ENCODE assay signal across 12 mouse cellular contexts in the genomic region with DNA sequence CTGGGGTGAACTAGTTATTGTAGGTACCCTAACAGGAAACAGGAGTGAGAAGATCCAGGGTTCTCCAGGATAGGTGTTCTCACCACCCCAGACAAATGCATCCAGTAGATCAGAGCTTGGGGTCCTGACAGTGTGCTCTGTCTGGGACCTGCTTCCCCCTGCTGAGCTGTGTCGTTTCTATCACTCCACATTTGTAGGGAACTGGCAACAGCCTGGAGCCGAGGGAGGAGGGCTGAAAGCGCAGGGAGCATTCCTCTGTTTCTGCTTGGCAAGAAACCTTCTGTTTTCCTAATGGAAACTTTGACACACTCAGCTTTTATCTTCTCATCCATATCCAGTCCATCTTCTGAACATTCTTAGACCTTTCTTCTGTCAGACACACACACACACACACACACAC. TPM values are rescaled to one million over a fixed set of nuclear protein-coding genes. Genes with fewer than 3 reads are reported as not detected.
A peak's percentile ranks its signal among the peaks of the same experiment; 100 is the strongest.
DNase-seq lines count a peak whose midpoint lies in the region; ATAC-seq and TF ChIP-seq lines count a peak whose summit lies in the region.
"Had no signal": no experiment of that assay in that cellular context is flagged by ENCODE, and none has a peak within 500 bp of the region (broad histone marks: within the 10 kb centered on the region; RNA-seq: fewer than 3 reads in every experiment).

No protein-coding gene starts in this region.

- intact Hi-C loops in gastrocnemius, adult 2 months (cut with DNase I): no loop called here
- intact Hi-C loops in left cerebral cortex, postnatal 4 days (cut with DNase I): no loop called here

- no peaks in the 10 kb centered on the region for H3K36me3 ChIP-seq in midbrain, embryonic 15.5 days (replicated peaks)
- H3K36me3 ChIP-seq: liver, embryonic 12.5 days had no signal

- H3K27me3 ChIP-seq in midbrain, embryonic 15.5 days (replicated peaks): no peaks in the 10 kb centered on the region
- H3K27me3 ChIP-seq: liver, embryonic 12.5 days had no signal

- no peak overlapping the region for H3K9ac ChIP-seq in midbrain, embryonic 15.5 days
- H3K9ac ChIP-seq: liver, embryonic 12.5 days had no signal

- peak overlapping the region; percentile 50; the same call in 1 of the 2 replicates for H3K27ac ChIP-seq in gastrocnemius, adult 2 months
- no peak overlapping the region for H3K27ac ChIP-seq in midbrain, embryonic 15.5 days
- H3K27ac ChIP-seq: liver, embryonic 12.5 days had no signal

- H3K4me2 ChIP-seq in midbrain, embryonic 15.5 days: no peak overlapping the region
- H3K4me2 ChIP-seq: liver, embryonic 12.5 days had no signal

- H3K4me3 ChIP-seq in gastrocnemius, adult 2 months: no peak overlapping the region
- H3K4me3 ChIP-seq in midbrain, embryonic 15.5 days: no peak overlapping the region
- H3K4me3 ChIP-seq: liver, embryonic 12.5 days had no signal

- H3K9me3 ChIP-seq in midbrain, embryonic 15.5 days: no peaks in the 10 kb centered on the region
- H3K9me3 ChIP-seq: liver, embryonic 12.5 days had no signal

- WGBS in midbrain, embryonic 15.5 days: 48% methylated on average over 3 of the region's 3 CpGs

- H3K4me1 ChIP-seq in midbrain, embryonic 15.5 days: no peaks in the 10 kb centered on the region
- H3K4me1 ChIP-seq: liver, embryonic 12.5 days had no signal

- no peak for ATAC-seq in cerebellum, adult (ENCODE audit: insufficient number of reproducible peaks, low FRiP score, low TSS enrichment)
- ATAC-seq in midbrain, embryonic 15.5 days (replicated peaks): no peak
- ATAC-seq: liver, embryonic 12.5 days had no signal

- TF ChIP-seq CTCF in gastrocnemius, adult 2 months (IDR thresholded peaks at IDR 0.05): no peak

- no peak for DNase-seq in gastrocnemius, adult 2 months
- no peak for DNase-seq in gastrocnemius, adult 18-20 months (ENCODE audit: low spot score)
- DNase-seq in urinary bladder, postnatal 14 days (ENCODE audit: low spot score): peak; percentile 20
- no peak for DNase-seq in urinary bladder, adult 18-20 months (ENCODE audit: low spot score in 2 of 2)
- DNase-seq in lung, postnatal 10 days: peak; percentile 71
- DNase-seq in left cerebral cortex, postnatal 4 days: no peak
- DNase-seq: adrenal gland, postnatal 25 days; cerebellum, adult 11-12 months; spleen, adult 18-20 months had no signal

RNA-seq across cellular contexts. Expression of a gene that starts 45.2 kb away (rescaled TPM):
- total RNA-seq in gastrocnemius, adult 2 months (2021): 1 to 10 TPM; 8.2 to 8.4 TPM
- 1 to 10 TPM; 4.3 to 7.4 TPM for total RNA-seq in gastrocnemius, adult 18-20 months (2021)
- 1 to 10 TPM; 4.2 to 4.4 TPM for total RNA-seq in left cerebral cortex, postnatal 4 days (2021)
- polyA plus RNA-seq in midbrain, embryonic 15.5 days (2015; fragmentation: Nextera tagmentation; extraction: Ambion mirVana): 14.8 and 15.8 TPM in 2 replicates

Comparison
In these comparisons a context has a peak if more than half of its experiments do, and no peak if none do; other contexts are left out.
1. DNase-seq: peak in urinary bladder, postnatal 14 days (single experiment) and lung, postnatal 10 days (single experiment); none in gastrocnemius, adult 2 months (single experiment), gastrocnemius, adult 18-20 months (single experiment), urinary bladder, adult 18-20 months (0 of 2) and left cerebral cortex, postnatal 4 days (single experiment).